Mouse (Mus musculus) lung, postnatal 0 days (tissue): ENCODE measurements at regions not wholly inside any gene's neighbourhood (a gene's known extent, or its start where the extent isn't known, plus 50 kb on each side); places are given as distances from the start of the nearest gene placed in this dataset.

Experiments
- CTCF ChIP-seq: IDR thresholded peaks from 2 replicates; pipeline ENCODE4 v1.5.1; 2016; ENCODE audit warnings: antibody characterized with exemption, mild to moderate bottlenecking
- EP300 ChIP-seq: IDR thresholded peaks from 2 replicates; pipeline ENCODE4 v1.6.1; 2016; ENCODE audit warnings: antibody characterized with exemption, mild to moderate bottlenecking, control low read depth

- TF ChIP-seq CTCF = no peak
- no peak for TF ChIP-seq EP300
Measured at GRCm38 (mm10) chr3:42218719-42219118, 476.3 kb downstream of the D3Ertd751e start.
